Mouse (Mus musculus) thymus, adult 2 months (tissue): ENCODE data around the gene A630001G21Rik. TPM values are rescaled to one million over a fixed set of nuclear protein-coding genes. Genes with fewer than 3 reads are reported as not detected.
A peak's percentile ranks its signal among the peaks of the same experiment; 100 is the strongest.

ENCODE experiments used
- DNase-seq: peaks from one replicate; pipeline ENCODE4 v3.0.0; 2021
- H3K27ac ChIP-seq: fragments of 200-500 bp; 2 replicates; pipeline ENCODE4 v1.5.1; 2012; ENCODE audit warnings: low read length, control low read depth; ENCODE audit not compliant: control insufficient read depth, insufficient read depth
- H3K27me3 ChIP-seq: fragments of 200-500 bp; 2 replicates; pipeline ENCODE4 v1.6.1; 2012; ENCODE audit warnings: mild to moderate bottlenecking, low read length, moderate library complexity, mixed read lengths; ENCODE audit not compliant: control insufficient read depth, insufficient read depth
- H3K36me3 ChIP-seq: fragments of 200-500 bp; 2 replicates; pipeline ENCODE4 v1.6.1; 2012; ENCODE audit warnings: mild to moderate bottlenecking, low read length, moderate library complexity; ENCODE audit not compliant: control insufficient read depth, insufficient read depth
- H3K4me1 ChIP-seq: fragments of 200-500 bp; replicated peaks from 2 replicates; pipeline ENCODE4 v1.6.1; 2012; ENCODE audit warnings: low read length; ENCODE audit not compliant: control insufficient read depth, insufficient read depth
- H3K4me3 ChIP-seq: fragments of 200-500 bp; 2 replicates; pipeline ENCODE4 v1.5.1; 2012; ENCODE audit warnings: mild to moderate bottlenecking, low read length, control low read depth, moderate library complexity; ENCODE audit not compliant: control insufficient read depth, insufficient read depth
- CTCF ChIP-seq: fragments of 200-500 bp; IDR thresholded peaks from 2 replicates; pipeline ENCODE4 v1.5.1; 2012; ENCODE audit warnings: mild to moderate bottlenecking, control low read depth, low read length, moderate library complexity, borderline replicate concordance; ENCODE audit not compliant: control insufficient read depth, poor library complexity, insufficient read depth; ENCODE audit errors: extremely low read depth
- POLR2A ChIP-seq: fragments of 200-500 bp; IDR thresholded peaks from 2 replicates; pipeline ENCODE4 v1.6.1; 2012; ENCODE audit warnings: mild to moderate bottlenecking, low read length, control low read depth, moderate library complexity; ENCODE audit not compliant: control insufficient read depth, poor library complexity, insufficient read depth; ENCODE audit errors: extremely low read depth
- WGBS: fragments of 180-500 bp; shearing (Covaris S2); methylation state at CpG from one replicate; pipeline ENCODE4 v1.1.7; 2018; 5-methylcytosine and 5-hydroxymethylcytosine counted together
- polyA plus RNA-seq: library from polyadenylated mRNA; depleted of rRNA; stranded (reverse); fragments of >200 nt; gene quantifications from 2 replicates; pipeline ENCODE4 v1.2.3, GENCODE M21; 2012

A630001G21Rik gene
- polyA plus RNA-seq, 1 experiment: 19.5 TPM

- Histone ChIP-seq H3K27ac (peak overlapping the region; percentile 43; the same call in 1 of the 2 replicates), H3K4me3 (no peak overlapping the region)
- WGBS: 74% methylated on average over 4 of the region's 4 CpGs
These were observed 75.9 kb downstream of the A630001G21Rik start for GRCm38 (mm10) chr1:85702531-85702930.

GRCm38 (mm10) chr1:85697721-85698493, 80.5 kb downstream of the A630001G21Rik start:
- no peaks in the 10 kb centered on the region for H3K27me3 ChIP-seq
- peaks cover 23% of the 10 kb centered on the region for H3K4me1 ChIP-seq
- no peak overlapping the region for H3K4me3 ChIP-seq
- H3K27ac ChIP-seq: peak overlapping the region; percentile 80
- TF ChIP-seq CTCF (no peak), POLR2A (no peak)
- 22% methylated on average over 4 of the region's 4 CpGs for WGBS
- peaks cover 83% of the 10 kb centered on the region for H3K36me3 ChIP-seq
- DNase-seq: no peak

More at GRCm38 (mm10) chr1:85702531-85702930, 75.9 kb downstream of the A630001G21Rik start:
- Histone ChIP-seq H3K36me3 (peaks cover 58% of the 10 kb centered on the region), H3K27me3 (no peaks in the 10 kb centered on the region), H3K4me1 (peaks cover 21% of the 10 kb centered on the region)
- TF ChIP-seq CTCF: no peak
- no peak for TF ChIP-seq POLR2A
- DNase-seq: no peak

GRCm38 (mm10) chr1:85695646-85696045, 82.8 kb downstream of the A630001G21Rik start:
- no peak for DNase-seq
- H3K4me1 ChIP-seq: peaks cover 20% of the 10 kb centered on the region
- no peak overlapping the region for H3K27ac ChIP-seq
- H3K4me3 ChIP-seq: no peak overlapping the region
- TF ChIP-seq POLR2A (no peak), CTCF (no peak)
- H3K27me3 ChIP-seq: no peaks in the 10 kb centered on the region
- H3K36me3 ChIP-seq: peaks cover 74% of the 10 kb centered on the region
- 91% methylated on average over 3 of the region's 3 CpGs for WGBS

- Histone ChIP-seq H3K27ac (no peak overlapping the region), H3K4me3 (no peak overlapping the region), H3K4me1 (peaks cover 15% of the 10 kb centered on the region), H3K36me3 (peaks cover 52% of the 10 kb centered on the region), H3K27me3 (no peaks in the 10 kb centered on the region)
- TF ChIP-seq CTCF: no peak
- TF ChIP-seq POLR2A: no peak
- 93% methylated on average over 3 of the region's 3 CpGs for WGBS
- no peak for DNase-seq
These were observed 85.2 kb downstream of the A630001G21Rik start for GRCm38 (mm10) chr1:85693280-85693679.

GRCm38 (mm10) chr1:85692281-85692680, 86.2 kb downstream of the A630001G21Rik start:
- Histone ChIP-seq H3K4me1 (peaks cover 16% of the 10 kb centered on the region), H3K36me3 (peaks cover 48% of the 10 kb centered on the region), H3K27me3 (no peaks in the 10 kb centered on the region), H3K4me3 (no peak overlapping the region), H3K27ac (no peak overlapping the region)
- TF ChIP-seq POLR2A (no peak), CTCF (no peak)
- 96% methylated on average over 1 of the region's 1 CpGs for WGBS
- DNase-seq: no peak

GRCm38 (mm10) chr1:85690544-85690943, 87.9 kb downstream of the A630001G21Rik start:
- Histone ChIP-seq H3K36me3 (peaks cover 39% of the 10 kb centered on the region), H3K4me3 (no peak overlapping the region), H3K27ac (no peak overlapping the region), H3K4me1 (peaks cover 18% of the 10 kb centered on the region), H3K27me3 (no peaks in the 10 kb centered on the region)
- DNase-seq: no peak
- WGBS: 99% methylated on average over 3 of the region's 3 CpGs
- TF ChIP-seq CTCF: no peak
- TF ChIP-seq POLR2A: no peak
